Comparison of ENCODE assay signal across 8 mouse cellular contexts in genomic region chr7:25072716-25073390, GRCm38 (mm10). TPM values are rescaled to one million over a fixed set of nuclear protein-coding genes. Genes with fewer than 3 reads are reported as not detected.
DNase-seq lines count a peak whose midpoint lies in the region; ATAC-seq and TF ChIP-seq lines count a peak whose summit lies in the region.

No protein-coding gene starts in this region.

- H3K27ac ChIP-seq in spleen, adult 2 months (ENCODE audit: insufficient read depth, low read length): no peak overlapping the region
- peak overlapping the region; percentile 81 for H3K27ac ChIP-seq in heart, embryonic 15.5 days
- H3K27ac ChIP-seq in liver, postnatal 0 days (ENCODE audit: low read depth): no peak overlapping the region

- H3K4me1 ChIP-seq in spleen, adult 2 months (ENCODE audit: control insufficient read depth, insufficient read depth, insufficient read length): peaks cover 7% of the 10 kb centered on the region; the same call in 1 of the 2 replicates
- H3K4me1 ChIP-seq in heart, embryonic 15.5 days (replicated peaks): peaks cover 43% of the 10 kb centered on the region
- H3K4me1 ChIP-seq in liver, postnatal 0 days (ENCODE audit: insufficient read depth): peaks cover 37% of the 10 kb centered on the region

- peak overlapping the region; percentile 75 for H3K9ac ChIP-seq in heart, embryonic 15.5 days
- peak overlapping the region; percentile 65 for H3K9ac ChIP-seq in liver, postnatal 0 days (replicated peaks)

- H3K27me3 ChIP-seq in spleen, adult 2 months (ENCODE audit: control insufficient read depth, insufficient read depth, low read length): peaks cover 4% of the 10 kb centered on the region; the same call in 1 of the 2 replicates
- H3K27me3 ChIP-seq in heart, embryonic 15.5 days: no peaks in the 10 kb centered on the region
- no peaks in the 10 kb centered on the region for H3K27me3 ChIP-seq in liver, postnatal 0 days (ENCODE audit: insufficient read depth, low read length)

- 5% methylated on average over 17 of the region's 33 CpGs for WGBS in spleen, adult 2 months
- 1% methylated on average over 10 of the region's 33 CpGs for WGBS in heart, embryonic 15.5 days
- 4% methylated on average over 12 of the region's 33 CpGs for WGBS in liver, postnatal 0 days (ENCODE audit: insufficient replicate concordance)

- TF ChIP-seq CTCF in spleen, adult 2 months (IDR thresholded peaks at IDR 0.05; ENCODE audit: extremely low read depth, insufficient read depth, insufficient read length, insufficient replicate concordance): no peak
- no peak for TF ChIP-seq CTCF in liver, postnatal 0 days (IDR thresholded peaks at IDR 0.05; ENCODE audit: low read depth)

- DNase-seq in spleen, adult 2 months (ENCODE audit: low read depth in 1 of 2, low spot score in 2 of 2): no peak
- no peak for DNase-seq in spleen, adult 18-20 months
- peak; percentile 76 for DNase-seq in cerebellum, postnatal 25 days
- peak; percentile 56 to 75 for DNase-seq in layer of hippocampus, adult 8-10 months (ENCODE audit: low spot score in 2 of 2)
- peak; percentile 42 for DNase-seq in liver, postnatal 0 days
- peak; percentile 31 for DNase-seq in ovary, postnatal 14 days (ENCODE audit: low spot score)
- no peak for DNase-seq in spleen, postnatal 14 days (ENCODE audit: low spot score in 2 of 2)

- TF ChIP-seq EP300 in liver, postnatal 0 days (IDR thresholded peaks at IDR 0.05; ENCODE audit: low read depth): no peak

- no peaks in the 10 kb centered on the region for H3K9me3 ChIP-seq in heart, embryonic 15.5 days (replicated peaks)
- H3K9me3 ChIP-seq in liver, postnatal 0 days (ENCODE audit: low read length): no peaks in the 10 kb centered on the region

- no peak for TF ChIP-seq POLR2A in spleen, adult 2 months (IDR thresholded peaks at IDR 0.05; ENCODE audit: low read depth, low read length)

- H3K4me3 ChIP-seq in spleen, adult 2 months (ENCODE audit: extremely low read depth, insufficient read depth, insufficient read length): peak overlapping the region; percentile 50
- peak overlapping the region; percentile 73 for H3K4me3 ChIP-seq in heart, embryonic 15.5 days
- peak overlapping the region; percentile 47 for H3K4me3 ChIP-seq in liver, postnatal 0 days (ENCODE audit: low read depth, low read length)

- H3K36me3 ChIP-seq in spleen, adult 2 months (ENCODE audit: control insufficient read depth, insufficient read depth, low read length): no peaks in the 10 kb centered on the region
- H3K36me3 ChIP-seq in heart, embryonic 15.5 days: peaks cover 6% of the 10 kb centered on the region; the same call in 1 of the 2 replicates
- no peaks in the 10 kb centered on the region for H3K36me3 ChIP-seq in liver, postnatal 0 days (replicated peaks; ENCODE audit: insufficient read depth, low read length)

- H3K4me2 ChIP-seq in heart, embryonic 15.5 days: peak overlapping the region; percentile 93
- peak overlapping the region; percentile 78 for H3K4me2 ChIP-seq in liver, postnatal 0 days (ENCODE audit: low read depth, low read length)

- peak; percentile 5; the same call in 1 of the 2 replicates for ATAC-seq in heart, embryonic 15.5 days (replicated peaks; ENCODE audit: insufficient number of reproducible peaks, insufficient read depth, low FRiP score, low read depth)
- ATAC-seq in liver, postnatal 0 days: no peak

RNA-seq across cellular contexts. Expression of gene Zfp574, which starts 0.5 kb away (rescaled TPM):
- polyA plus RNA-seq in spleen, adult 2 months (2012; rRNA removed): 23.7 and 34.7 TPM in 2 replicates
- polyA plus RNA-seq in heart, embryonic 15.5 days (2015; fragmentation: Nextera tagmentation; extraction: Ambion mirVana): 15.4 and 23.0 TPM in 2 replicates
- total RNA-seq in layer of hippocampus, adult 8-10 months (2022): 10 to 100 TPM; 28.0 to 31.0 (median 29.6) TPM
- 9.4 and 10.8 TPM in 2 replicates for polyA plus RNA-seq in liver, postnatal 0 days (2015; fragmentation: Nextera tagmentation; extraction: Ambion mirVana)

RNA-seq across cellular contexts. Expression of gene Grik5, which starts 0.7 kb away (rescaled TPM):
- polyA plus RNA-seq in spleen, adult 2 months (2012; rRNA removed): 10.2 and 12.9 TPM in 2 replicates
- 2.4 and 4.4 TPM in 2 replicates for polyA plus RNA-seq in heart, embryonic 15.5 days (2015; fragmentation: Nextera tagmentation; extraction: Ambion mirVana)
- 100 to 1,000 TPM; 206 to 235 (median 220) TPM for total RNA-seq in layer of hippocampus, adult 8-10 months (2022)
- polyA plus RNA-seq in liver, postnatal 0 days (2015; fragmentation: Nextera tagmentation; extraction: Ambion mirVana): 0.69 and 0.76 TPM in 2 replicates

Comparison
In these comparisons a context has a peak if more than half of its experiments do, and no peak if none do; other contexts are left out.
1. DNase-seq: peak in cerebellum, postnatal 25 days (2 of 2), layer of hippocampus, adult 8-10 months (2 of 2), liver, postnatal 0 days (single experiment) and ovary, postnatal 14 days (single experiment); none in spleen, adult 2 months (0 of 2), spleen, adult 18-20 months (0 of 2) and spleen, postnatal 14 days (0 of 2).
2. Peak in every context shown above with its lines, with median percentiles within 50 percentile points of each other: H3K4me3 ChIP-seq.